Mouse (Mus musculus): ENCODE data around the gene AI661453. TPM values are rescaled to one million over a fixed set of nuclear protein-coding genes. Genes with fewer than 3 reads are reported as not detected.

Gene AI661453
- total RNA-seq, 1 experiment = 2.2 TPM

GRCm38 (mm10) chr17:47472435-47473350 lies 36.3 kb downstream of the AI661453 start:
- H3K4me1 ChIP-seq (ENCODE audit: control insufficient read depth in 2 of 2, insufficient read depth in 2 of 2, low read length in 2 of 2, poor library complexity in 1 of 2) = peaks cover 3 to 27% of the 10 kb centered on the region in 2 experiments; a peak in 3 of 4 replicates
- in situ Hi-C loops (cut with MboI; ENCODE audit: low sequenced_read_pairs in 2 of 2, unreplicated experiment in 2 of 2) = no loop called here
- H3K27ac ChIP-seq (ENCODE audit: insufficient read depth, low read depth, low read length, poor library complexity, severe bottlenecking) = 0 out of 2 replicates have a peak overlapping the region, but pooled peaks have one; percentile 9
- no peak overlapping the region for H3K9ac ChIP-seq (ENCODE audit: insufficient read depth, low read depth, low read length, poor library complexity, severe bottlenecking)
- TF ChIP-seq ZC3H11A (IDR thresholded peaks at IDR 0.05; ENCODE audit: borderline replicate concordance, low read depth, low read length) (no peak), ZNF384 (IDR thresholded peaks at IDR 0.05; ENCODE audit: low read depth, low read length) (no peak), MAFK (IDR thresholded peaks at IDR 0.05; ENCODE audit: insufficient read depth, low read depth, low read length) (no peak), CHD2 (IDR thresholded peaks at IDR 0.05; ENCODE audit: low read depth, low read length) (no peak), HCFC1 (IDR thresholded peaks at IDR 0.05; ENCODE audit: borderline replicate concordance, insufficient read depth, low read length) (no peak)
- peaks cover 2% of the 10 kb centered on the region; the same call in 1 of the 2 replicates for H3K36me3 ChIP-seq (ENCODE audit: control insufficient read depth, insufficient read depth, low read length, poor library complexity, severe bottlenecking)
- DNase-seq (ENCODE audit: low read depth, low spot score) = no peak
- no peak overlapping the region for H3K4me3 ChIP-seq (ENCODE audit: insufficient read depth in 1 of 2, low read depth in 1 of 2, low read length in 2 of 2, poor library complexity in 1 of 2, severe bottlenecking in 1 of 2)
- H3K9me3 ChIP-seq (ENCODE audit: control insufficient read depth, insufficient read depth, low read depth, low read length) = no peaks in the 10 kb centered on the region

GRCm38 (mm10) chr17:47473434-47473974 lies 37.1 kb downstream of the AI661453 start:
- peaks cover 3 to 20% of the 10 kb centered on the region in 2 experiments; a peak in 3 of 4 replicates for H3K4me1 ChIP-seq (ENCODE audit: control insufficient read depth in 2 of 2, insufficient read depth in 2 of 2, low read length in 2 of 2, poor library complexity in 1 of 2)
- no peak for TF ChIP-seq MAFK (IDR thresholded peaks at IDR 0.05; ENCODE audit: insufficient read depth, low read depth, low read length)
- no peak for TF ChIP-seq CHD2 (IDR thresholded peaks at IDR 0.05; ENCODE audit: low read depth, low read length)
- no peak for TF ChIP-seq ZNF384 (IDR thresholded peaks at IDR 0.05; ENCODE audit: low read depth, low read length)
- TF ChIP-seq ZC3H11A (IDR thresholded peaks at IDR 0.05; ENCODE audit: borderline replicate concordance, low read depth, low read length) = no peak
- in situ Hi-C loops (cut with MboI; ENCODE audit: low sequenced_read_pairs in 2 of 2, unreplicated experiment in 2 of 2) = no loop called here
- no peaks in the 10 kb centered on the region for H3K9me3 ChIP-seq (ENCODE audit: control insufficient read depth, insufficient read depth, low read depth, low read length)
- H3K36me3 ChIP-seq (ENCODE audit: control insufficient read depth, insufficient read depth, low read length, poor library complexity, severe bottlenecking) = peaks cover 2% of the 10 kb centered on the region; the same call in 1 of the 2 replicates
- peak; percentile 54 for DNase-seq (ENCODE audit: low read depth, low spot score)
- H3K9ac ChIP-seq (ENCODE audit: insufficient read depth, low read depth, low read length, poor library complexity, severe bottlenecking) = no peak overlapping the region
- H3K4me3 ChIP-seq (ENCODE audit: insufficient read depth in 1 of 2, low read depth in 1 of 2, low read length in 2 of 2, poor library complexity in 1 of 2, severe bottlenecking in 1 of 2) = no peak overlapping the region
- H3K27ac ChIP-seq (ENCODE audit: insufficient read depth, low read depth, low read length, poor library complexity, severe bottlenecking) = 0 out of 2 replicates have a peak overlapping the region, but pooled peaks have one; percentile 9

- TF ChIP-seq ZNF384 (IDR thresholded peaks at IDR 0.05; ENCODE audit: low read depth, low read length) (no peak), MAFK (IDR thresholded peaks at IDR 0.05; ENCODE audit: insufficient read depth, low read depth, low read length) (no peak), ZC3H11A (IDR thresholded peaks at IDR 0.05; ENCODE audit: borderline replicate concordance, low read depth, low read length) (no peak), CHD2 (IDR thresholded peaks at IDR 0.05; ENCODE audit: low read depth, low read length) (no peak), HCFC1 (IDR thresholded peaks at IDR 0.05; ENCODE audit: borderline replicate concordance, insufficient read depth, low read length) (no peak)
- peaks cover 2% of the 10 kb centered on the region; the same call in 1 of the 2 replicates for H3K36me3 ChIP-seq (ENCODE audit: control insufficient read depth, insufficient read depth, low read length, poor library complexity, severe bottlenecking)
- in situ Hi-C loops (cut with MboI; ENCODE audit: low sequenced_read_pairs in 2 of 2, unreplicated experiment in 2 of 2) = no loop called here
- H3K9me3 ChIP-seq (ENCODE audit: control insufficient read depth, insufficient read depth, low read depth, low read length) = no peaks in the 10 kb centered on the region
- H3K9ac ChIP-seq (ENCODE audit: insufficient read depth, low read depth, low read length, poor library complexity, severe bottlenecking) = no peak overlapping the region
- H3K4me1 ChIP-seq (ENCODE audit: control insufficient read depth in 2 of 2, insufficient read depth in 2 of 2, low read length in 2 of 2, poor library complexity in 1 of 2) = peaks cover 3 to 15% of the 10 kb centered on the region in 2 experiments; a peak in 3 of 4 replicates
- DNase-seq (ENCODE audit: low read depth, low spot score) = no peak
- H3K4me3 ChIP-seq (ENCODE audit: insufficient read depth in 1 of 2, low read depth in 1 of 2, low read length in 2 of 2, poor library complexity in 1 of 2, severe bottlenecking in 1 of 2) = no peak overlapping the region
- H3K27ac ChIP-seq (ENCODE audit: insufficient read depth, low read depth, low read length, poor library complexity, severe bottlenecking) = no peak overlapping the region
Observed at GRCm38 (mm10) chr17:47474250-47474649, 37.8 kb downstream of the AI661453 start.

- no peaks in the 10 kb centered on the region for H3K9me3 ChIP-seq (ENCODE audit: control insufficient read depth, insufficient read depth, low read depth, low read length)
- H3K9ac ChIP-seq (ENCODE audit: insufficient read depth, low read depth, low read length, poor library complexity, severe bottlenecking) = no peak overlapping the region
- H3K27ac ChIP-seq (ENCODE audit: insufficient read depth, low read depth, low read length, poor library complexity, severe bottlenecking) = no peak overlapping the region
- no peak overlapping the region for H3K4me3 ChIP-seq (ENCODE audit: insufficient read depth in 1 of 2, low read depth in 1 of 2, low read length in 2 of 2, poor library complexity in 1 of 2, severe bottlenecking in 1 of 2)
- H3K4me1 ChIP-seq (ENCODE audit: control insufficient read depth in 2 of 2, insufficient read depth in 2 of 2, low read length in 2 of 2, poor library complexity in 1 of 2) = peaks cover 3 to 15% of the 10 kb centered on the region in 2 experiments; a peak in 3 of 4 replicates
- in situ Hi-C loops (cut with MboI; ENCODE audit: low sequenced_read_pairs in 2 of 2, unreplicated experiment in 2 of 2) = no loop called here
- no peak for DNase-seq (ENCODE audit: low read depth, low spot score)
- no peaks in the 10 kb centered on the region; the same call in 1 of the 2 replicates for H3K36me3 ChIP-seq (ENCODE audit: control insufficient read depth, insufficient read depth, low read length, poor library complexity, severe bottlenecking)
- TF ChIP-seq ZC3H11A (IDR thresholded peaks at IDR 0.05; ENCODE audit: borderline replicate concordance, low read depth, low read length) (no peak), CHD2 (IDR thresholded peaks at IDR 0.05; ENCODE audit: low read depth, low read length) (no peak), MAFK (IDR thresholded peaks at IDR 0.05; ENCODE audit: insufficient read depth, low read depth, low read length) (no peak), ZNF384 (IDR thresholded peaks at IDR 0.05; ENCODE audit: low read depth, low read length) (no peak), HCFC1 (IDR thresholded peaks at IDR 0.05; ENCODE audit: borderline replicate concordance, insufficient read depth, low read length) (no peak)
Observed at GRCm38 (mm10) chr17:47475181-47475580, 38.8 kb downstream of the AI661453 start.
